Mouse (Mus musculus) stomach, postnatal 0 days (tissue): ENCODE results near the gene Cacna2d3. TPM values are rescaled to one million over a fixed set of nuclear protein-coding genes. Genes with fewer than 3 reads are reported as not detected.

Source experiments
- ATAC-seq: fragments of 200-750 bp; cut with Nextera tagmentation; 2 replicates; pipeline ENCODE4 v1.8.0; 2017; ENCODE audit not compliant: low FRiP score, low TSS enrichment
- DNase-seq: peaks from one replicate; pipeline ENCODE4 v3.0.0-alpha.2; 2016; ENCODE audit warnings: low spot score
- H3K27ac ChIP-seq: fragments of 300-500 bp; sonication (generic); replicated peaks from 2 replicates; pipeline ENCODE4 v1.5.1; 2014; ENCODE audit warnings: mild to moderate bottlenecking, control low read depth
- H3K27me3 ChIP-seq: fragments of 300-500 bp; sonication (generic); 2 replicates; pipeline ENCODE4 v1.6.1; 2014; ENCODE audit warnings: low read length; ENCODE audit not compliant: control insufficient read depth, insufficient read depth
- H3K36me3 ChIP-seq: fragments of 300-500 bp; sonication (generic); 2 replicates; pipeline ENCODE4 v1.6.1; 2014; ENCODE audit warnings: low read length, mixed read lengths; ENCODE audit not compliant: control insufficient read depth, insufficient read depth
- H3K4me1 ChIP-seq: fragments of 300-500 bp; sonication (generic); replicated peaks from 2 replicates; pipeline ENCODE4 v1.6.1; 2014; ENCODE audit warnings: antibody characterized with exemption; ENCODE audit not compliant: control insufficient read depth, insufficient read depth
- H3K4me2 ChIP-seq: fragments of 300-500 bp; sonication (generic); replicated peaks from 2 replicates; pipeline ENCODE4 v1.6.1; 2014; ENCODE audit warnings: low read depth, mild to moderate bottlenecking, control low read depth, moderate library complexity
- H3K4me3 ChIP-seq: fragments of 300-500 bp; sonication (generic); 2 replicates; pipeline ENCODE4 v1.5.1; 2014; ENCODE audit warnings: low read depth, low read length, control low read depth
- H3K9ac ChIP-seq: fragments of 300-500 bp; sonication (generic); 2 replicates; pipeline ENCODE4 v1.6.1; 2014; ENCODE audit warnings: mild to moderate bottlenecking, low read length, control low read depth, mixed read lengths
- H3K9me3 ChIP-seq: fragments of 300-500 bp; sonication (generic); 2 replicates; pipeline ENCODE4 v1.6.1; 2016; ENCODE audit warnings: low read length; ENCODE audit not compliant: control insufficient read depth
- CTCF ChIP-seq: IDR thresholded peaks from 2 replicates; pipeline ENCODE4 v1.5.1; 2016; ENCODE audit warnings: antibody characterized with exemption, low read depth, mild to moderate bottlenecking, moderate library complexity
- EP300 ChIP-seq: optimal IDR thresholded peaks from 2 replicates; pipeline ENCODE3; 2016; ENCODE audit warnings: antibody characterized with exemption
- WGBS: fragments of 180-500 bp; shearing (Covaris S2); extraction: QIAGEN DNeasy Blood & Tissue Kit; methylation state at CpG from one replicate; pipeline ENCODE4 v1.1.7; 2014; 5-methylcytosine and 5-hydroxymethylcytosine counted together
- polyA plus RNA-seq: library from polyadenylated mRNA; unstranded; fragments of >200 nt; fragmentation: Nextera tagmentation; extraction: Ambion mirVana; gene quantifications from 2 replicates; pipeline ENCODE4 v1.2.1, GENCODE M21; 2015

The Cacna2d3 gene
- polyA plus RNA-seq, 1 experiment from 2014 or later, result 0.98 TPM

GRCm38 (mm10) chr14:29172207-29172606 lies 549.5 kb downstream of the Cacna2d3 start:
- H3K27ac ChIP-seq, result no peak overlapping the region
- H3K27me3 ChIP-seq, result no peaks in the 10 kb centered on the region
- no peaks in the 10 kb centered on the region for H3K36me3 ChIP-seq
- H3K9me3 ChIP-seq, result no peaks in the 10 kb centered on the region
- DNase-seq, result no peak
- H3K4me1 ChIP-seq, result no peaks in the 10 kb centered on the region
- 89% methylated on average over 2 of the region's 2 CpGs for WGBS
- no peak overlapping the region for H3K4me3 ChIP-seq
- no peak overlapping the region for H3K4me2 ChIP-seq
- TF ChIP-seq EP300 (no peak), CTCF (no peak)
- no peak overlapping the region for H3K9ac ChIP-seq
- no peak for ATAC-seq

- WGBS, result 78% methylated on average over 6 of the region's 6 CpGs
Observed at GRCm38 (mm10) chr14:29164653-29165030, 557.0 kb downstream of the Cacna2d3 start.

GRCm38 (mm10) chr14:29163998-29164652 lies 557.5 kb downstream of the Cacna2d3 start:
- DNase-seq, result no peak

More at GRCm38 (mm10) chr14:29164653-29165030, 557.0 kb downstream of the Cacna2d3 start:
- no peak overlapping the region for H3K27ac ChIP-seq
- DNase-seq (no peak), ATAC-seq (no peak)
- TF ChIP-seq EP300 (no peak), CTCF (no peak)
- no peak overlapping the region for H3K4me2 ChIP-seq
- H3K4me3 ChIP-seq, result no peak overlapping the region
- no peaks in the 10 kb centered on the region for H3K27me3 ChIP-seq
- H3K36me3 ChIP-seq, result no peaks in the 10 kb centered on the region
- no peak overlapping the region for H3K9ac ChIP-seq
- H3K9me3 ChIP-seq, result no peaks in the 10 kb centered on the region
- H3K4me1 ChIP-seq, result no peaks in the 10 kb centered on the region

GRCm38 (mm10) chr14:29159803-29160202 lies 561.9 kb downstream of the Cacna2d3 start:
- ATAC-seq (no peak), DNase-seq (no peak)
- Histone ChIP-seq H3K4me3 (no peak overlapping the region), H3K9ac (no peak overlapping the region), H3K4me1 (no peaks in the 10 kb centered on the region), H3K9me3 (no peaks in the 10 kb centered on the region), H3K36me3 (no peaks in the 10 kb centered on the region), H3K4me2 (no peak overlapping the region), H3K27me3 (no peaks in the 10 kb centered on the region), H3K27ac (no peak overlapping the region)
- WGBS, result 83% methylated on average over 3 of the region's 3 CpGs
- TF ChIP-seq CTCF (no peak), EP300 (no peak)

More at GRCm38 (mm10) chr14:29163998-29164652, 557.5 kb downstream of the Cacna2d3 start:
- WGBS, result 68% methylated on average over 4 of the region's 4 CpGs
- H3K27ac ChIP-seq, result no peak overlapping the region
- no peak for ATAC-seq
- H3K9ac ChIP-seq, result no peak overlapping the region
- no peaks in the 10 kb centered on the region for H3K4me1 ChIP-seq
- H3K9me3 ChIP-seq, result no peaks in the 10 kb centered on the region
- H3K27me3 ChIP-seq, result no peaks in the 10 kb centered on the region
- TF ChIP-seq CTCF (no peak), EP300 (no peak)
- H3K4me2 ChIP-seq, result no peak overlapping the region
- no peaks in the 10 kb centered on the region for H3K36me3 ChIP-seq
- no peak overlapping the region for H3K4me3 ChIP-seq

- H3K4me2 ChIP-seq, result no peak overlapping the region
- H3K27ac ChIP-seq, result no peak overlapping the region
- no peaks in the 10 kb centered on the region for H3K27me3 ChIP-seq
- DNase-seq (no peak), ATAC-seq (no peak)
- no peaks in the 10 kb centered on the region for H3K4me1 ChIP-seq
- no peaks in the 10 kb centered on the region for H3K36me3 ChIP-seq
- no peak overlapping the region for H3K4me3 ChIP-seq
- no peak overlapping the region for H3K9ac ChIP-seq
- TF ChIP-seq CTCF (no peak), EP300 (no peak)
- WGBS, result 77% methylated on average over 5 of the region's 5 CpGs
- no peaks in the 10 kb centered on the region for H3K9me3 ChIP-seq
Observed at GRCm38 (mm10) chr14:29157096-29157495, 564.6 kb downstream of the Cacna2d3 start.

GRCm38 (mm10) chr14:29144184-29144583 lies 577.5 kb downstream of the Cacna2d3 start:
- TF ChIP-seq EP300, result no peak
- no peak for TF ChIP-seq CTCF
- Histone ChIP-seq H3K27ac (no peak overlapping the region), H3K4me2 (no peak overlapping the region), H3K4me1 (no peaks in the 10 kb centered on the region), H3K27me3 (no peaks in the 10 kb centered on the region), H3K9me3 (no peaks in the 10 kb centered on the region), H3K4me3 (no peak overlapping the region), H3K36me3 (no peaks in the 10 kb centered on the region), H3K9ac (no peak overlapping the region)
- ATAC-seq (no peak), DNase-seq (no peak)
- 48% methylated on average over 2 of the region's 2 CpGs for WGBS
